Mouse (Mus musculus): ENCODE measurements around the gene Fzr1. TPM values are rescaled to one million over a fixed set of nuclear protein-coding genes. Genes with fewer than 3 reads are reported as not detected.

Fzr1 gene
- polyA plus RNA-seq, 1 experiment from 2014 or later = 83.0 TPM

DNA sequence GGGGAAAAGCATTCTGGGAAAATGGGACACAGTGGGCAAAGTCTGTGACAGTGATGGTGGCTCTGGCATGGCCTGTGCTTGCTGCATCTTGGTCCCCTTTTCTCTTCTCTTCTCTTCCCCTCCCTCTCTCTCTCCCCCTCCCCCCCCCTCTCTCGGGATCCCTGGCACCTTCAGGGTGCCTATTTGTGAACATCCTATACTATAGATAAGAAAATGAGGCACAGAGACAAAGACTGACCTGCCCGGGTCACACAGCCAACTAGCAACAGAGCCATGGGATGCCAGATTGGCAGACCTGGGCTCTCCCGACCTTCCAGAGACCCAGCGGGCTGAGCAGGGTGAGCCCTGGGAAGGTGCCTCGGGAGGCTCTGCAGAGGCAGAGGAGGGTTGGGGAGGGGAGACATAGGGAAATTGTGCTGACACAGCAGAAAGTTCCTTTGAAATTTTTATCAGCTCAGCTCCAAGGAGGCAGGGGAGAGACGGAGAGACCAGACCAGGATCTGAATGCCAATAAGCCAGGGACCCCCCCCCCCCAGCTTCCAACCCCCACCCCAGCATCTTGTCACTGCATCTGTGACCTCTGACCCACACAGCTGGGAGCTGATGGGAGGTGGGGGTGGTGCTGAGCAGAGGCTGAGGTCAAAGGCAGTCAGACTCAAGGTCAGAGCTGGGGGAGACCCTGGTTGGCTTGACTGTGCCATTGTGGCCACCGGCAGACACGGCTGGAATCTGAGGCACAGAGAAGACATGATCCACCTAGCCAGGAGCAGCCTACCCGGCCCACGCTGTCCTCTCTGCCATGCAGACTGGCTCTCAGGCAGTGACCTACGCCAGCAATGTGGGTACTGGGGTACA lies 40.1 kb upstream of the Fzr1 start:
- no peaks in the 10 kb centered on the region for H3K36me3 ChIP-seq (ENCODE audit: control insufficient read depth, insufficient read depth, low read length)
- no peak overlapping the region for H3K4me3 ChIP-seq (ENCODE audit: low read depth, low read length)
- H3K4me2 ChIP-seq (replicated peaks; ENCODE audit: low read depth, low read length) = no peak overlapping the region
- H3K27me3 ChIP-seq (ENCODE audit: control insufficient read depth, insufficient read depth, low read length) = no peaks in the 10 kb centered on the region; the same call in 1 of the 2 replicates
- WGBS = 38% methylated on average over 11 of the region's 11 CpGs
- no peak overlapping the region for H3K9ac ChIP-seq (ENCODE audit: low read depth, low read length)
- no peaks in the 10 kb centered on the region for H3K9me3 ChIP-seq (ENCODE audit: control insufficient read depth, low read length)
- ATAC-seq (ENCODE audit: low FRiP score) = no peak
- peak overlapping the region; percentile 37; the same call in 1 of the 2 replicates for H3K27ac ChIP-seq (ENCODE audit: low read depth, low read length)
- DNase-seq (ENCODE audit: low spot score) = peak; percentile 31
- peaks cover 20% of the 10 kb centered on the region for H3K4me1 ChIP-seq (replicated peaks; ENCODE audit: control insufficient read depth, insufficient read depth, low read length)

- peak; percentile 16 for DNase-seq (ENCODE audit: low spot score)
- Histone ChIP-seq H3K9ac (ENCODE audit: low read depth, low read length) (peak overlapping the region; percentile 54), H3K27me3 (ENCODE audit: control insufficient read depth, insufficient read depth, low read length) (no peaks in the 10 kb centered on the region; the same call in 1 of the 2 replicates), H3K9me3 (ENCODE audit: control insufficient read depth, low read length) (no peaks in the 10 kb centered on the region), H3K4me1 (replicated peaks; ENCODE audit: control insufficient read depth, insufficient read depth, low read length) (peaks cover 20% of the 10 kb centered on the region), H3K4me3 (ENCODE audit: low read depth, low read length) (peak overlapping the region; percentile 21; the same call in 1 of the 2 replicates), H3K36me3 (ENCODE audit: control insufficient read depth, insufficient read depth, low read length) (no peaks in the 10 kb centered on the region), H3K4me2 (replicated peaks; ENCODE audit: low read depth, low read length) (peak overlapping the region; percentile 73), H3K27ac (ENCODE audit: low read depth, low read length) (peak overlapping the region; percentile 37)
- 42% methylated on average over 12 of the region's 12 CpGs for WGBS
- 0 out of 2 replicates have a peak, but pooled peaks have one; percentile 0 for ATAC-seq (ENCODE audit: low FRiP score)
Observed at GRCm38 (mm10) chr10:81417227-81418215, 39.2 kb upstream of the Fzr1 start.

DNA sequence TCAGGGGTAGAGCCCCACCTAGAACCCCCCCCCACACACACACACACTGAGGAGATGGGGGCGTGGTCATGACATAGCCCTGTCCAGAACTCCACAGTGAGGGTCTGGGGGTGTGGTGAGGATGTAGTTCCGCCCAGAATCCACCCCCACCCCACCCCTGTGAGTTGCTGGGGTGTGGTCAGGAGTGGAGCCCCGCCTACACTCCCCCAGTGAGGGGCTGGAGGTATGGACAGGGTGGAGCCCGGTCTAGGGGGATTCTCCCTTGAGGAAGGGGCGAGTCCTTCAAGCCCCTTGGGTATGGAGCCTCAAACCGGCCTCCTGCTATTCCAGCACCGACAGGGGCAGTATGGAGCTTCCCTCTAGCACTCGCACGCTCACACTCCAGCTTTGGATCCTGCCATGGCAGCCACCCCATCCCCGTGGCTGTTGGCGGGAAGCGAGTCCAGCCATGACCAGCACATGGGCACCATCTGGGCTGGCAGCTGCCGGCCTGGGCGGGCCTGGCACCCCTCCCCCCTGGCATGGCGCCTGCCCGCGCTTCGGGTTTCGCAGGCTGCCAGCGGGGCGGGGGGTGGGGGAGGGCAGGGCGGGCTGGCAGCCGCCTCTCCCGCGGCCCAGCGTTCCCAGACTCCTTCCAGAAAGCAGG lies 38.4 kb upstream of the Fzr1 start:
- Histone ChIP-seq H3K9ac (ENCODE audit: low read depth, low read length) (peak overlapping the region; percentile 54), H3K27me3 (ENCODE audit: control insufficient read depth, insufficient read depth, low read length) (no peaks in the 10 kb centered on the region; the same call in 1 of the 2 replicates), H3K36me3 (ENCODE audit: control insufficient read depth, insufficient read depth, low read length) (no peaks in the 10 kb centered on the region), H3K4me1 (replicated peaks; ENCODE audit: control insufficient read depth, insufficient read depth, low read length) (peaks cover 22% of the 10 kb centered on the region), H3K4me3 (ENCODE audit: low read depth, low read length) (peak overlapping the region; percentile 21; the same call in 1 of the 2 replicates), H3K9me3 (ENCODE audit: control insufficient read depth, low read length) (no peaks in the 10 kb centered on the region), H3K27ac (ENCODE audit: low read depth, low read length) (peak overlapping the region; percentile 36), H3K4me2 (replicated peaks; ENCODE audit: low read depth, low read length) (peak overlapping the region; percentile 73)
- ATAC-seq (ENCODE audit: low FRiP score) = peak; percentile 62
- WGBS = 1% methylated on average over 13 of the region's 26 CpGs
- DNase-seq (ENCODE audit: low spot score) = peak; percentile 80

DNA sequence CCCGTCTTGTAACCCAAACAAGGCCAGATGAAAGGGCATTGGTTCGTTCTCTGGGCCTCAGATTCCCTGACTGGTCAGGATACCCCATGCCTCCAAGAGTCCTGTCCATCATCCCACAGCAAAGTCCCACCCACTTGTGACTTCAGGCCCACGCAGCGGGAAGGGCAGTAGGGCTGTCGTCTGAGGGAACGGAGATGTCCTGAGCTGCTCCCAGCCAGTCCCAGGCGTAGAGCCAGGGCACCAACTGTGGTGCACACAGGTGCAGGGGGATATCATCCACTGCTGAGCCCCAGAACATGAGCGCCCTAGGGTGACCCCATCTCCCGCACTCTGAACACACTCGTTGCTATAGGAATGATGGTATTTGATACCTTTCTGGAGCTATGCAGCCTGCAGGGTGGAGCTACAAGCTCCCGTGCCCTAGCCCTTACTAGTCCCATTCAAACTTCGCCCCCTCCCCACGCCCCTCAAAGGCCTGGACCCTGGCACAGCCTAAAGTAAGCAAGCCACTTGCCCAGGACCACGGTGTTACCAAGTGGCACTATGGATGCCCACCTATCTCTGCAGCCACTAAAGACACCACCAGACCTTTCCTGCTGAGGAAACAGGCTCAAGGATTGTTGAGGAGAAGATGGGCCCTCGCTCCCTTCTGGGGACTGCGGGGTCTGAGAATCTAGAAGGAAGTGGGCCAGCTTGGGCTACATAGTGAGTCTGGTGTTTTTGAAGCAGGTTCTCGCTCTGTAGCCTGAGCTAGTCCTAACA lies 37.4 kb upstream of the Fzr1 start:
- Histone ChIP-seq H3K9ac (ENCODE audit: low read depth, low read length) (0 out of 2 replicates have a peak overlapping the region, but pooled peaks have one; percentile 7), H3K9me3 (ENCODE audit: control insufficient read depth, low read length) (no peaks in the 10 kb centered on the region), H3K4me1 (replicated peaks; ENCODE audit: control insufficient read depth, insufficient read depth, low read length) (peaks cover 23% of the 10 kb centered on the region), H3K36me3 (ENCODE audit: control insufficient read depth, insufficient read depth, low read length) (no peaks in the 10 kb centered on the region), H3K27me3 (ENCODE audit: control insufficient read depth, insufficient read depth, low read length) (no peaks in the 10 kb centered on the region; the same call in 1 of the 2 replicates), H3K4me3 (ENCODE audit: low read depth, low read length) (no peak overlapping the region), H3K4me2 (replicated peaks; ENCODE audit: low read depth, low read length) (no peak overlapping the region), H3K27ac (ENCODE audit: low read depth, low read length) (peak overlapping the region; percentile 30; the same call in 1 of the 2 replicates)
- WGBS = 62% methylated on average over 17 of the region's 17 CpGs
- DNase-seq (ENCODE audit: low spot score) = no peak
- no peak for ATAC-seq (ENCODE audit: low FRiP score)

GRCm38 (mm10) chr10:81415146-81415545 lies 36.8 kb upstream of the Fzr1 start:
- 76% methylated on average over 5 of the region's 5 CpGs for WGBS
- DNase-seq (ENCODE audit: low spot score) (no peak), ATAC-seq (ENCODE audit: low FRiP score) (no peak)
- Histone ChIP-seq H3K4me2 (replicated peaks; ENCODE audit: low read depth, low read length) (no peak overlapping the region), H3K36me3 (ENCODE audit: control insufficient read depth, insufficient read depth, low read length) (no peaks in the 10 kb centered on the region), H3K27me3 (ENCODE audit: control insufficient read depth, insufficient read depth, low read length) (no peaks in the 10 kb centered on the region; the same call in 1 of the 2 replicates), H3K4me1 (replicated peaks; ENCODE audit: control insufficient read depth, insufficient read depth, low read length) (peaks cover 23% of the 10 kb centered on the region), H3K27ac (ENCODE audit: low read depth, low read length) (no peak overlapping the region), H3K9me3 (ENCODE audit: control insufficient read depth, low read length) (no peaks in the 10 kb centered on the region), H3K4me3 (ENCODE audit: low read depth, low read length) (no peak overlapping the region), H3K9ac (ENCODE audit: low read depth, low read length) (no peak overlapping the region)

DNA sequence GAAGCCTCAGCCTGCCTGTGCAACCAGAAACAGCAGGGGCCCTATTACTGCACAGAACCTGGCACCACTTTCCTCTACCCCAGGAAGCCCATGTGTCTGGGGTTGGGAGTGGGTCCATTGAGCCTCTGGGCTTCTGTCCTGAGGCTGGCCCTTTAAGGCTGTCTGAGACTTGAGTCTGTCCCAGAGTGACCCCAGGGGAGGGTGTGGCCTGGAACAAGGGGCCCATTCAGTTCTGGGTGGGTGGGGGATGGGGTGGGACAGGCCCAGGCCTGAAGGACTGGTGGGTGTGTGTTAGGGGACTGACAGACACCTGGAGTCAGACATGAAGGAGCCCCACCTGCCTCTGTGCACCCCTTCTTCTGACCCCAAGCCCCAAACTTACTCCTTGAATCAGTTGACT lies 36.4 kb upstream of the Fzr1 start:
- ATAC-seq (ENCODE audit: low FRiP score) = 0 out of 2 replicates have a peak, but pooled peaks have one; percentile 6
- DNase-seq (ENCODE audit: low spot score) = peak; percentile 66
- Histone ChIP-seq H3K4me3 (ENCODE audit: low read depth, low read length) (no peak overlapping the region), H3K36me3 (ENCODE audit: control insufficient read depth, insufficient read depth, low read length) (no peaks in the 10 kb centered on the region), H3K9me3 (ENCODE audit: control insufficient read depth, low read length) (no peaks in the 10 kb centered on the region), H3K27me3 (ENCODE audit: control insufficient read depth, insufficient read depth, low read length) (no peaks in the 10 kb centered on the region; the same call in 1 of the 2 replicates), H3K27ac (ENCODE audit: low read depth, low read length) (0 out of 2 replicates have a peak overlapping the region, but pooled peaks have one; percentile 39), H3K9ac (ENCODE audit: low read depth, low read length) (no peak overlapping the region), H3K4me2 (replicated peaks; ENCODE audit: low read depth, low read length) (no peak overlapping the region), H3K4me1 (replicated peaks; ENCODE audit: control insufficient read depth, insufficient read depth, low read length) (peaks cover 23% of the 10 kb centered on the region)

- no peak overlapping the region for H3K4me3 ChIP-seq (ENCODE audit: low read depth, low read length)
- DNase-seq (ENCODE audit: low spot score) (peak; percentile 73), ATAC-seq (ENCODE audit: low FRiP score) (no peak)
- H3K4me1 ChIP-seq (replicated peaks; ENCODE audit: control insufficient read depth, insufficient read depth, low read length) = peaks cover 27% of the 10 kb centered on the region
- no peaks in the 10 kb centered on the region for H3K36me3 ChIP-seq (ENCODE audit: control insufficient read depth, insufficient read depth, low read length)
- 26% methylated on average over 26 of the region's 26 CpGs for WGBS
- H3K4me2 ChIP-seq (replicated peaks; ENCODE audit: low read depth, low read length) = peak overlapping the region; percentile 37
- H3K27ac ChIP-seq (ENCODE audit: low read depth, low read length) = no peak overlapping the region
- H3K27me3 ChIP-seq (ENCODE audit: control insufficient read depth, insufficient read depth, low read length) = peaks cover under 1% of the 10 kb centered on the region; the same call in 1 of the 2 replicates
- no peak overlapping the region; the same call in 1 of the 2 replicates for H3K9ac ChIP-seq (ENCODE audit: low read depth, low read length)
- no peaks in the 10 kb centered on the region for H3K9me3 ChIP-seq (ENCODE audit: control insufficient read depth, low read length)
Observed at GRCm38 (mm10) chr10:81413310-81414261, 35.3 kb upstream of the Fzr1 start.
